Mouse (Mus musculus): ENCODE results near the gene Ngrn. TPM values are rescaled to one million over a fixed set of nuclear protein-coding genes. Genes with fewer than 3 reads are reported as not detected.

The Ngrn gene
- polyA plus RNA-seq, 1 experiment from 2014 or later = 47.4 TPM

- Histone ChIP-seq H3K9me3 (peaks cover 8% of the 10 kb centered on the region; the same call in 1 of the 2 replicates), H3K27me3 (ENCODE audit: insufficient read depth, poor library complexity, severe bottlenecking) (no peaks in the 10 kb centered on the region), H3K4me3 (peak within 1 kb of the TSS; percentile 87), H3K4me1 (replicated peaks) (peaks cover 21% of the 10 kb centered on the region), H3K36me3 (peaks cover 55% of the 10 kb centered on the region), H3K27ac (peak within 1 kb of the TSS; percentile 86)
- WGBS = 4% methylated on average over 21 of the region's 21 CpGs
- DNase-seq (ENCODE audit: low spot score) = peak; percentile 92
Observed at GRCm38 (mm10) chr7:80268897-80269750, 8.1 kb downstream of the Ngrn start, which contains the start of gene Vps33b. Vps33b (plus strand) TSS chr7:80269649.

GRCm38 (mm10) chr7:80269751-80270255 is 8.8 kb downstream of the Ngrn start:
- Histone ChIP-seq H3K27ac (peak overlapping the region; percentile 86), H3K27me3 (ENCODE audit: insufficient read depth, poor library complexity, severe bottlenecking) (no peaks in the 10 kb centered on the region), H3K36me3 (peaks cover 55% of the 10 kb centered on the region), H3K4me1 (replicated peaks) (peaks cover 21% of the 10 kb centered on the region), H3K9me3 (peaks cover 15% of the 10 kb centered on the region), H3K4me3 (peak overlapping the region; percentile 87)
- DNase-seq (ENCODE audit: low spot score) = no peak
- 1% methylated on average over 23 of the region's 23 CpGs for WGBS

GRCm38 (mm10) chr7:80273456-80273855 is 12.4 kb downstream of the Ngrn start:
- Histone ChIP-seq H3K27me3 (ENCODE audit: insufficient read depth, poor library complexity, severe bottlenecking) (no peaks in the 10 kb centered on the region), H3K4me3 (no peak overlapping the region), H3K9me3 (peaks cover 21% of the 10 kb centered on the region), H3K4me1 (replicated peaks) (peaks cover 19% of the 10 kb centered on the region), H3K27ac (no peak overlapping the region), H3K36me3 (peaks cover 66% of the 10 kb centered on the region)
- no peak for DNase-seq (ENCODE audit: low spot score)
- WGBS = 88% methylated on average over 2 of the region's 2 CpGs

- H3K4me1 ChIP-seq (replicated peaks) = no peaks in the 10 kb centered on the region
- peaks cover 89% of the 10 kb centered on the region for H3K36me3 ChIP-seq
- DNase-seq (ENCODE audit: low spot score) = no peak
- H3K27ac ChIP-seq = no peak overlapping the region
- H3K9me3 ChIP-seq = peaks cover 21% of the 10 kb centered on the region
- no peaks in the 10 kb centered on the region for H3K27me3 ChIP-seq (ENCODE audit: insufficient read depth, poor library complexity, severe bottlenecking)
- 94% methylated on average over 4 of the region's 4 CpGs for whole genome bisulfite sequencing
- no peak overlapping the region for H3K4me3 ChIP-seq
Observed at GRCm38 (mm10) chr7:80276374-80276773, 15.4 kb downstream of the Ngrn start.

GRCm38 (mm10) chr7:80280032-80280431 is 19.0 kb downstream of the Ngrn start:
- Histone ChIP-seq H3K4me1 (replicated peaks) (no peaks in the 10 kb centered on the region), H3K27ac (no peak overlapping the region), H3K4me3 (no peak overlapping the region), H3K27me3 (ENCODE audit: insufficient read depth, poor library complexity, severe bottlenecking) (no peaks in the 10 kb centered on the region), H3K36me3 (peaks cover 89% of the 10 kb centered on the region), H3K9me3 (peaks cover 3% of the 10 kb centered on the region)
- DNase-seq (ENCODE audit: low spot score) = no peak
- 85% methylated on average over 10 of the region's 10 CpGs for WGBS

GRCm38 (mm10) chr7:80280998-80281397 is 20.0 kb downstream of the Ngrn start:
- no peaks in the 10 kb centered on the region for H3K27me3 ChIP-seq (ENCODE audit: insufficient read depth, poor library complexity, severe bottlenecking)
- H3K9me3 ChIP-seq = no peaks in the 10 kb centered on the region
- H3K36me3 ChIP-seq = peaks cover 90% of the 10 kb centered on the region
- H3K4me1 ChIP-seq (replicated peaks) = no peaks in the 10 kb centered on the region
- H3K27ac ChIP-seq = no peak overlapping the region
- H3K4me3 ChIP-seq = no peak overlapping the region
- 87% methylated on average over 2 of the region's 2 CpGs for WGBS
- DNase-seq (ENCODE audit: low spot score) = no peak

GRCm38 (mm10) chr7:80281646-80282045 is 20.6 kb downstream of the Ngrn start:
- WGBS = 91% methylated on average over 3 of the region's 3 CpGs
- Histone ChIP-seq H3K4me1 (replicated peaks) (no peaks in the 10 kb centered on the region), H3K36me3 (peaks cover 90% of the 10 kb centered on the region)

GRCm38 (mm10) chr7:80283226-80283918 is 22.4 kb downstream of the Ngrn start:
- H3K36me3 ChIP-seq = peaks cover 90% of the 10 kb centered on the region
- no peak overlapping the region for H3K4me3 ChIP-seq
- 95% methylated on average over 3 of the region's 3 CpGs for WGBS
- no peaks in the 10 kb centered on the region for H3K9me3 ChIP-seq
- H3K27me3 ChIP-seq (ENCODE audit: insufficient read depth, poor library complexity, severe bottlenecking) = no peaks in the 10 kb centered on the region
- no peak for DNase-seq (ENCODE audit: low spot score)
- no peak overlapping the region for H3K27ac ChIP-seq
- no peaks in the 10 kb centered on the region for H3K4me1 ChIP-seq (replicated peaks)

More at GRCm38 (mm10) chr7:80281646-80282045, 20.6 kb downstream of the Ngrn start:
- no peaks in the 10 kb centered on the region for H3K9me3 ChIP-seq
- no peaks in the 10 kb centered on the region for H3K27me3 ChIP-seq (ENCODE audit: insufficient read depth, poor library complexity, severe bottlenecking)
- no peak overlapping the region for H3K27ac ChIP-seq
- no peak overlapping the region for H3K4me3 ChIP-seq
- DNase-seq (ENCODE audit: low spot score) = no peak

GRCm38 (mm10) chr7:80284391-80284790 is 23.4 kb downstream of the Ngrn start:
- Histone ChIP-seq H3K36me3 (peaks cover 88% of the 10 kb centered on the region), H3K4me3 (no peak overlapping the region), H3K27me3 (ENCODE audit: insufficient read depth, poor library complexity, severe bottlenecking) (no peaks in the 10 kb centered on the region), H3K9me3 (no peaks in the 10 kb centered on the region), H3K4me1 (replicated peaks) (no peaks in the 10 kb centered on the region), H3K27ac (no peak overlapping the region)
- 91% methylated on average over 5 of the region's 5 CpGs for WGBS
- DNase-seq (ENCODE audit: low spot score) = no peak

GRCm38 (mm10) chr7:80285725-80286124 is 24.7 kb downstream of the Ngrn start:
- Histone ChIP-seq H3K27me3 (ENCODE audit: insufficient read depth, poor library complexity, severe bottlenecking) (no peaks in the 10 kb centered on the region), H3K36me3 (peaks cover 88% of the 10 kb centered on the region), H3K4me3 (no peak overlapping the region), H3K27ac (no peak overlapping the region), H3K4me1 (replicated peaks) (no peaks in the 10 kb centered on the region), H3K9me3 (no peaks in the 10 kb centered on the region)
- 94% methylated on average over 6 of the region's 6 CpGs for WGBS
- no peak for DNase-seq (ENCODE audit: low spot score)

- Histone ChIP-seq H3K4me3 (no peak overlapping the region), H3K4me1 (replicated peaks) (no peaks in the 10 kb centered on the region), H3K36me3 (peaks cover 87% of the 10 kb centered on the region), H3K9me3 (no peaks in the 10 kb centered on the region), H3K27ac (no peak overlapping the region), H3K27me3 (ENCODE audit: insufficient read depth, poor library complexity, severe bottlenecking) (no peaks in the 10 kb centered on the region)
- no peak for DNase-seq (ENCODE audit: low spot score)
- WGBS = 87% methylated on average over 10 of the region's 10 CpGs
Observed at GRCm38 (mm10) chr7:80287736-80288135, 26.7 kb downstream of the Ngrn start.

GRCm38 (mm10) chr7:80294062-80294763 is 33.2 kb downstream of the Ngrn start, which contains the start of gene Prc1:
Prc1 (plus strand) TSS chr7:80294450.
- H3K27ac ChIP-seq = peak within 1 kb of the TSS; percentile 94
- H3K36me3 ChIP-seq = peaks cover 51% of the 10 kb centered on the region
- WGBS = under 1% methylated on average over 52 of the region's 52 CpGs

More at GRCm38 (mm10) chr7:80294062-80294763, 33.2 kb downstream of the Ngrn start, which contains the start of gene Prc1:
- no peaks in the 10 kb centered on the region for H3K27me3 ChIP-seq (ENCODE audit: insufficient read depth, poor library complexity, severe bottlenecking)
- H3K4me3 ChIP-seq = peak within 1 kb of the TSS; percentile 75
- no peaks in the 10 kb centered on the region for H3K9me3 ChIP-seq
- peak; percentile 100 for DNase-seq (ENCODE audit: low spot score)
- peaks cover 33% of the 10 kb centered on the region for H3K4me1 ChIP-seq (replicated peaks)

Measured in hindbrain, embryonic 10.5 days (tissue).